Mouse (Mus musculus) heart, embryonic 10.5 days (tissue): ENCODE data around the gene Mgat5. TPM values are rescaled to one million over a fixed set of nuclear protein-coding genes. Genes with fewer than 3 reads are reported as not detected.
A peak's percentile ranks its signal among the peaks of the same experiment; 100 is the strongest.

Experiments used
- DNase-seq: peaks from one replicate; pipeline ENCODE4 v3.0.0-alpha.2; 2017; ENCODE audit warnings: low spot score
- H3K27ac ChIP-seq: fragments of 300-500 bp; sonication (generic); 2 replicates; pipeline ENCODE4 v1.5.1; 2016; ENCODE audit warnings: mild to moderate bottlenecking
- H3K27me3 ChIP-seq: fragments of 300-500 bp; sonication (generic); 2 replicates; pipeline ENCODE4 v1.6.1; 2016; ENCODE audit warnings: mild to moderate bottlenecking; ENCODE audit not compliant: poor library complexity, insufficient read depth, severe bottlenecking
- H3K36me3 ChIP-seq: fragments of 300-500 bp; sonication (generic); 2 replicates; pipeline ENCODE4 v1.6.1; 2016; ENCODE audit warnings: mild to moderate bottlenecking, moderate library complexity
- H3K4me1 ChIP-seq: fragments of 300-500 bp; sonication (generic); 2 replicates; pipeline ENCODE4 v1.6.1; 2016; ENCODE audit warnings: mild to moderate bottlenecking
- H3K4me3 ChIP-seq: fragments of 300-500 bp; sonication (generic); 2 replicates; pipeline ENCODE4 v1.5.1; 2016; ENCODE audit warnings: mild to moderate bottlenecking, moderate library complexity
- H3K9me3 ChIP-seq: fragments of 300-500 bp; sonication (generic); 2 replicates; pipeline ENCODE4 v1.6.1; 2016; ENCODE audit warnings: mild to moderate bottlenecking, moderate library complexity
- WGBS: fragments of 180-500 bp; shearing (Covaris S2); methylation state at CpG from one replicate; pipeline ENCODE4 v1.1.7; 2016; 5-methylcytosine and 5-hydroxymethylcytosine counted together
- polyA plus RNA-seq: library from polyadenylated mRNA; unstranded; fragments of >200 nt; fragmentation: Nextera tagmentation; extraction: Ambion mirVana; gene quantifications from 2 replicates; pipeline ENCODE4 v1.2.1, GENCODE M21; 2016

Mgat5 gene
- polyA plus RNA-seq: 3.2 and 3.5 TPM in 2 replicates

- WGBS: under 1% methylated on average over 51 of the region's 51 CpGs
- no peaks in the 10 kb centered on the region for H3K27me3 ChIP-seq
- peak; percentile 97 for DNase-seq
Measured at GRCm38 (mm10) chr1:127204817-127205485, at the start of gene Mgat5. Gene Mgat5 (plus strand): TSS chr1:127205015.

GRCm38 (mm10) chr1:127160118-127160760, 44.6 kb upstream of the Mgat5 start:
- H3K9me3 ChIP-seq: no peaks in the 10 kb centered on the region
- no peak for DNase-seq
- H3K4me1 ChIP-seq: no peaks in the 10 kb centered on the region
- no peaks in the 10 kb centered on the region for H3K36me3 ChIP-seq
- no peak overlapping the region for H3K27ac ChIP-seq
- no peaks in the 10 kb centered on the region for H3K27me3 ChIP-seq
- no peak overlapping the region for H3K4me3 ChIP-seq
- 91% methylated on average over 5 of the region's 5 CpGs for WGBS

More at GRCm38 (mm10) chr1:127204817-127205485, at the start of gene Mgat5:
- H3K27ac ChIP-seq: peak within 1 kb of the TSS; percentile 93
- H3K9me3 ChIP-seq: no peaks in the 10 kb centered on the region
- H3K36me3 ChIP-seq: no peaks in the 10 kb centered on the region
- peaks cover 16% of the 10 kb centered on the region for H3K4me1 ChIP-seq
- peak within 1 kb of the TSS; percentile 71 for H3K4me3 ChIP-seq

- H3K36me3 ChIP-seq: no peaks in the 10 kb centered on the region
- no peaks in the 10 kb centered on the region for H3K27me3 ChIP-seq
- no peak overlapping the region for H3K4me3 ChIP-seq
- no peaks in the 10 kb centered on the region for H3K9me3 ChIP-seq
- 79% methylated on average over 4 of the region's 4 CpGs for WGBS
- DNase-seq: no peak
- no peaks in the 10 kb centered on the region for H3K4me1 ChIP-seq
- H3K27ac ChIP-seq: no peak overlapping the region
Measured at GRCm38 (mm10) chr1:127164589-127165160, 40.1 kb upstream of the Mgat5 start.

GRCm38 (mm10) chr1:127166521-127166920, 38.3 kb upstream of the Mgat5 start:
- Histone ChIP-seq H3K27me3 (no peaks in the 10 kb centered on the region), H3K27ac (no peak overlapping the region)

GRCm38 (mm10) chr1:127167586-127167985, 37.2 kb upstream of the Mgat5 start:
- no peaks in the 10 kb centered on the region for H3K9me3 ChIP-seq
- DNase-seq: no peak

More at GRCm38 (mm10) chr1:127166521-127166920, 38.3 kb upstream of the Mgat5 start:
- Histone ChIP-seq H3K36me3 (no peaks in the 10 kb centered on the region), H3K4me1 (no peaks in the 10 kb centered on the region), H3K4me3 (no peak overlapping the region), H3K9me3 (no peaks in the 10 kb centered on the region)
- DNase-seq: no peak

GRCm38 (mm10) chr1:127168205-127168604, 36.6 kb upstream of the Mgat5 start:
- H3K27ac ChIP-seq: no peak overlapping the region
- DNase-seq: no peak
- peaks cover under 1% of the 10 kb centered on the region; the same call in 1 of the 2 replicates for H3K4me1 ChIP-seq
- WGBS: 74% methylated on average over 8 of the region's 8 CpGs
- no peaks in the 10 kb centered on the region for H3K27me3 ChIP-seq
- no peaks in the 10 kb centered on the region for H3K9me3 ChIP-seq
- H3K36me3 ChIP-seq: no peaks in the 10 kb centered on the region
- no peak overlapping the region for H3K4me3 ChIP-seq

More at GRCm38 (mm10) chr1:127167586-127167985, 37.2 kb upstream of the Mgat5 start:
- WGBS: 64% methylated on average over 1 of the region's 1 CpGs
- Histone ChIP-seq H3K4me1 (no peaks in the 10 kb centered on the region), H3K27ac (no peak overlapping the region), H3K4me3 (no peak overlapping the region), H3K27me3 (no peaks in the 10 kb centered on the region), H3K36me3 (no peaks in the 10 kb centered on the region)

GRCm38 (mm10) chr1:127169516-127169915, 35.3 kb upstream of the Mgat5 start:
- H3K27me3 ChIP-seq: no peaks in the 10 kb centered on the region
- H3K27ac ChIP-seq: no peak overlapping the region
- no peak overlapping the region for H3K4me3 ChIP-seq
- H3K4me1 ChIP-seq: peaks cover 10% of the 10 kb centered on the region
- no peaks in the 10 kb centered on the region for H3K9me3 ChIP-seq
- 82% methylated on average over 8 of the region's 8 CpGs for WGBS
- DNase-seq: no peak
- H3K36me3 ChIP-seq: no peaks in the 10 kb centered on the region

- no peaks in the 10 kb centered on the region for H3K36me3 ChIP-seq
- WGBS: 63% methylated on average over 7 of the region's 7 CpGs
- H3K4me3 ChIP-seq: no peak overlapping the region
- H3K27me3 ChIP-seq: no peaks in the 10 kb centered on the region
- DNase-seq: no peak
- no peaks in the 10 kb centered on the region for H3K9me3 ChIP-seq
- H3K27ac ChIP-seq: no peak overlapping the region
- peaks cover 10% of the 10 kb centered on the region for H3K4me1 ChIP-seq
Measured at GRCm38 (mm10) chr1:127171361-127171760, 33.5 kb upstream of the Mgat5 start.

GRCm38 (mm10) chr1:127173448-127173847, 31.4 kb upstream of the Mgat5 start:
- Histone ChIP-seq H3K4me3 (no peak overlapping the region), H3K4me1 (peaks cover 10% of the 10 kb centered on the region), H3K9me3 (no peaks in the 10 kb centered on the region), H3K27ac (0 out of 2 replicates have a peak overlapping the region, but pooled peaks have one; percentile 47), H3K36me3 (no peaks in the 10 kb centered on the region), H3K27me3 (no peaks in the 10 kb centered on the region)
- DNase-seq: no peak
- WGBS: 49% methylated on average over 3 of the region's 3 CpGs

- Histone ChIP-seq H3K4me3 (no peak overlapping the region), H3K27ac (no peak overlapping the region), H3K4me1 (no peaks in the 10 kb centered on the region; the same call in 1 of the 2 replicates), H3K36me3 (no peaks in the 10 kb centered on the region), H3K27me3 (no peaks in the 10 kb centered on the region), H3K9me3 (no peaks in the 10 kb centered on the region)
- 82% methylated on average over 6 of the region's 6 CpGs for WGBS
- no peak for DNase-seq
Measured at GRCm38 (mm10) chr1:127192396-127192795, 12.4 kb upstream of the Mgat5 start.

GRCm38 (mm10) chr1:127199186-127199585, 5.6 kb upstream of the Mgat5 start:
- Histone ChIP-seq H3K27me3 (no peaks in the 10 kb centered on the region), H3K36me3 (no peaks in the 10 kb centered on the region), H3K9me3 (no peaks in the 10 kb centered on the region), H3K4me1 (no peaks in the 10 kb centered on the region; the same call in 1 of the 2 replicates), H3K27ac (no peak overlapping the region), H3K4me3 (no peak overlapping the region)
- no peak for DNase-seq
- WGBS: 58% methylated on average over 2 of the region's 2 CpGs

- H3K4me1 ChIP-seq: peaks cover 14% of the 10 kb centered on the region
- no peaks in the 10 kb centered on the region for H3K9me3 ChIP-seq
- no peak overlapping the region for H3K4me3 ChIP-seq
- no peaks in the 10 kb centered on the region for H3K36me3 ChIP-seq
- 64% methylated on average over 4 of the region's 4 CpGs for WGBS
- H3K27me3 ChIP-seq: no peaks in the 10 kb centered on the region
- no peak for DNase-seq
- H3K27ac ChIP-seq: no peak overlapping the region
Measured at GRCm38 (mm10) chr1:127202360-127202759, 2.5 kb upstream of the Mgat5 start.

GRCm38 (mm10) chr1:127203231-127203764, 1.5 kb upstream of the Mgat5 start:
- no peak for DNase-seq
- Histone ChIP-seq H3K4me3 (no peak overlapping the region), H3K36me3 (no peaks in the 10 kb centered on the region), H3K27me3 (no peaks in the 10 kb centered on the region), H3K4me1 (peaks cover 16% of the 10 kb centered on the region), H3K9me3 (no peaks in the 10 kb centered on the region), H3K27ac (no peak overlapping the region)
- 67% methylated on average over 4 of the region's 4 CpGs for WGBS
